Mouse (Mus musculus) neural tube, embryonic 15.5 days (tissue): ENCODE results near the gene Mapkapk2. TPM values are rescaled to one million over a fixed set of nuclear protein-coding genes. Genes with fewer than 3 reads are reported as not detected.

Source experiments
- ATAC-seq: fragments of 200-750 bp; cut with Nextera tagmentation; 2 replicates; pipeline ENCODE4 v1.8.0; 2017; ENCODE audit warnings: mild to moderate bottlenecking, moderate TSS enrichment, moderate library complexity; ENCODE audit not compliant: low FRiP score
- H3K27ac ChIP-seq: fragments of 300-500 bp; sonication (generic); replicated peaks from 2 replicates; pipeline ENCODE4 v1.5.1; 2015; ENCODE audit warnings: mild to moderate bottlenecking, inconsistent platforms
- H3K27me3 ChIP-seq: fragments of 300-500 bp; sonication (generic); replicated peaks from 2 replicates; pipeline ENCODE4 v1.6.1; 2015; ENCODE audit warnings: inconsistent platforms
- H3K36me3 ChIP-seq: fragments of 300-500 bp; sonication (generic); 2 replicates; pipeline ENCODE4 v1.6.1; 2015; ENCODE audit warnings: inconsistent platforms
- H3K4me1 ChIP-seq: fragments of 300-500 bp; sonication (generic); 2 replicates; pipeline ENCODE4 v1.6.1; 2015; ENCODE audit warnings: inconsistent platforms
- H3K4me2 ChIP-seq: fragments of 300-500 bp; sonication (generic); 2 replicates; pipeline ENCODE4 v1.6.1; 2015; ENCODE audit warnings: inconsistent platforms, mild to moderate bottlenecking, moderate library complexity
- H3K4me3 ChIP-seq: fragments of 300-500 bp; sonication (generic); replicated peaks from 2 replicates; pipeline ENCODE4 v1.5.1; 2015; ENCODE audit warnings: mild to moderate bottlenecking, inconsistent platforms
- H3K9ac ChIP-seq: fragments of 300-500 bp; sonication (generic); replicated peaks from 2 replicates; pipeline ENCODE4 v1.6.1; 2015; ENCODE audit warnings: mild to moderate bottlenecking, inconsistent platforms
- H3K9me3 ChIP-seq: fragments of 300-500 bp; sonication (generic); replicated peaks from 2 replicates; pipeline ENCODE4 v1.6.1; 2016; ENCODE audit warnings: inconsistent platforms
- WGBS: fragments of 180-500 bp; shearing (Covaris S2); methylation state at CpG from one replicate; pipeline ENCODE4 v1.1.7; 2015; ENCODE audit warnings: mixed read lengths; 5-methylcytosine and 5-hydroxymethylcytosine counted together
- polyA plus RNA-seq: library from polyadenylated mRNA; unstranded; fragments of >200 nt; fragmentation: Nextera tagmentation; extraction: Ambion mirVana; gene quantifications from 2 replicates; pipeline ENCODE4 v1.2.1, GENCODE M21; 2015

The Mapkapk2 gene
- polyA plus RNA-seq, 1 experiment from 2014 or later, result 15.0 TPM

DNA sequence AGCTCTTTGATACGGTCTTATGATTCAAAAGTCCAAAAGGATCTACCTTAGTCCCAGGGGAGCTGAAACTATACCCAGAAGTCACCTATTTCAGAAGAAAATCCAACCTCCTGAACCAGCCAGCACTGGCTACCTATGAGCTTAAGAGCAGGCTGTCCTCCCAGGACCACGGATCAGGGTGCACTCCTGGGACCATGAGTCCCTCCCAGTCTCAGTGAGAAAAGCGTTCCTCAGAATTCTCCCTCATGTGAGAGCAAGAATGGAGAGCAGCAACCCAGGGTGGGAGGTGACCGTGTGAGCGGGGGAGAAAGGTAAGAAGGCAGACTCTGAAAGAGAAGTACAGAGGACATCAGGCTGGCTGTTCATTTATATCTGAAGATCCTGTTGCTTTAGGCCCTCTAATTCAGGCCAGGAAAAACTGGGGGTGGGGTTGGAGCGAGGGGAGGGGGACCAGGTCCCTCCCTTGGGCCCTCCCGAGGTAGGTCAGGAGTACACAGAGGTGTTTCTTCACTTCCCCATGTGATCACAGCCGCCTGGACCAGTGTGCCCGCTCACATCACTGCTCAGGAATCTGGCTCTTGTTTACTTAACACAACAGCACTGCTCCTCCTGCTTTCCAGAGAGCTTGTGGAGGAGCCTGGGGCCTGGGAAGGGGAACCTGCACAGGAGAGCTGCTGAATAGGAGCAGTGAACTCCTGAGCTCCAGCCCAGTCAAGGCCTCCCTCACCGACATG is 10.1 kb upstream of the Mapkapk2 start:
- 0 out of 2 replicates have a peak, but pooled peaks cover 5% of the 10 kb centered on the region for H3K4me1 ChIP-seq
- no peak overlapping the region for H3K4me2 ChIP-seq
- H3K4me3 ChIP-seq, result no peak overlapping the region
- H3K27ac ChIP-seq, result no peak overlapping the region
- WGBS, result 75% methylated on average over 10 of the region's 10 CpGs
- ATAC-seq, result no peak
- H3K9me3 ChIP-seq, result no peaks in the 10 kb centered on the region
- H3K9ac ChIP-seq, result no peak overlapping the region
- H3K36me3 ChIP-seq, result no peaks in the 10 kb centered on the region
- no peaks in the 10 kb centered on the region for H3K27me3 ChIP-seq

DNA sequence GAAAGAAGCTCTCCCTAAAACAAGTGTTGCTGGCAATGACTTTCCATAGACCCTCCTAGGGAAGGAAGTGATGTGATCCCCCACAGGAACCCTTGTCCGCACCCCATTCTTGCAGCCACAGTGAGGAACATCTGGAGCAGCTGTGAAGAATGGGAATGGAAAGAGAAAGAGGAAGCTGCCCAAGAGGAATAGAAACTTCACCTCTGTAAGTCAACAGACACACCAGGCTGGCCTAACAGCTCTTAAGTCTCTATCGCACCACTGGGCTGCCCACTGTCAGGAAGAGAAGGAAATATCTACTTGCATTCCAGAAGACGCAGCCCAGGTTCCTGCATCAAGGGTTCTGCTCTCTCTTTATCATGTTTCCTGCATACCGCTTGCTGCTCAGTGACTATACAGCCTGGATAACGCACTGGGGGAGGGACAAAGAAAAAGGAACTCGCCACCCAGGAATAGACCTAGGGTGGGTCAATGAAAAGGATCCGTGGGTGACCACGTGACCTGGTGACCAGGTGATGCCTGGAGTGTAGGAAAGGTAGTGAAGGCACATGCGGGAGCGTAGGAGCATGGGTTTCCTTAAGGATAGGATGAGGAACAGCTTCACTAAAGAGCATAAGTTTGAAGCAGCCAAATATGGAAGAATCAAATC is 6.3 kb upstream of the Mapkapk2 start:
- no peak for ATAC-seq
- Histone ChIP-seq H3K27ac (no peak overlapping the region), H3K9me3 (no peaks in the 10 kb centered on the region), H3K4me1 (no peaks in the 10 kb centered on the region), H3K9ac (no peak overlapping the region), H3K4me2 (no peak overlapping the region), H3K27me3 (no peaks in the 10 kb centered on the region), H3K4me3 (no peak overlapping the region), H3K36me3 (no peaks in the 10 kb centered on the region)
- WGBS, result 83% methylated on average over 10 of the region's 10 CpGs

DNA sequence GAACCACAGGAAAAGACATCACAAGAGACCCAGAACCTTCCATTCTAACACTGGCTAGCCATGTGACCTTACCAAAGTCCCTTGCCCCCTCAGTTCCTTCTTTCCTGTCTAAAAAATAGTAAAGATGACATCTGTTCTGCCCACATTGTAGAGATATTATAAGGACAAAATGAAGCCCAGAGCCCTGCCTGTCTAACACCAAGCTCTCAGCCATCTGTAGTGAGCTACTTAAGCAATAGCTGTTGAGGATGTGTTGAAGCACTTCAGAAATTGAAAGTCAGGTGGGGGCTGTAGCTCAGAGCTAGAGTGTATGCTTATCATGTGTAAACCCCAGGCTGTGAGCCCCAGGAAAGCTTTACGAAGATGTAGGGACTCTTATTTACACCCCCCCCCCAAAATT is 3.2 kb upstream of the Mapkapk2 start:
- H3K27me3 ChIP-seq, result no peaks in the 10 kb centered on the region
- H3K27ac ChIP-seq, result no peak overlapping the region
- no peak overlapping the region for H3K9ac ChIP-seq
- H3K4me3 ChIP-seq, result no peak overlapping the region
- peaks cover 13% of the 10 kb centered on the region for H3K4me1 ChIP-seq
- ATAC-seq, result no peak
- WGBS, result 82% methylated on average over 1 of the region's 1 CpGs
- H3K36me3 ChIP-seq, result no peaks in the 10 kb centered on the region
- no peaks in the 10 kb centered on the region for H3K9me3 ChIP-seq
- H3K4me2 ChIP-seq, result no peak overlapping the region

DNA sequence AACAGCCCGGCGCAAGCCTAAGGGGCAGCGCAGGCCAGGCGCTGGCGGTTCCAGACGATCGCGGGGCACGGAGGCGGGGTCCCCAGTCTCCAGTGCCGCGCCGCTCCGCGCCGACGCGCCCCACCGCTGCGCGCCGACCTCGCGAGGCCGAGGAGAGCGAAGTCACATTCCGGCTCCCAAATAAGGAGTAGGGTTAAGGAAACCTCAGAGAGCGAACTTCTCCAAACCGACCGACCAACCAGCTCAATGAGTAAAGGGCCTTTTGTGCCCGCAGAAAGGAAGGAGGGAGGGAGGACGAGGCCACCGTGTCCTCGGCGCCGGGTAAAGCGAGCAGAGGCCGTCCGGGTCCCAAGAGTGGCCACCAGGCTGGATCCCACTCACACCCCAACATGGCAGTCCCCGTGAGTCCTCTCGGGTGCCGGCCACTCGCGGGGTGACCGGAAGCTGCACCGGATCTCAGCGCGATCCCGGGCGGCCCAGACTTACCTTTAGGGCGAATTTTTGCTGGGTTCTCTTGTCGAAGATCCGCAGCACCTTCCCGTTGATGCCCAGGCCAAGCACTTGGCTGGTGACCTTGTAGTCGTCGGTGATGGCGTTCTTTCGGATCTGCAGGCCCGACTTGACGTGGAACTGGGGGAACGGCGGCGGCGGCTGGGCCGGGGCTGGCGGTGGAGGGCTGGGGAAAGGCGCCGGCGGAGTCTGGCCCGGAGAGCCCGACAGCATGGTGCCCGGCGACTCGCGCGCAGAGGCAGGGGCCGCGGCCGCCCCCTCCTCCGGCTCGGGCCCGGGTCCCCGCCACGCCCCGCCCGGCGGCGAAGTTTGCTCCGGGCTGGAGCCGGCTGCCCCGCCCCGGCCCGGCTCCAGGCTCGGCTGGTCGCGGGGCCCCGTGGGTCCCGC is 575 bp downstream of the Mapkapk2 start:
- Histone ChIP-seq H3K4me1 (peaks cover 41% of the 10 kb centered on the region), H3K9me3 (no peaks in the 10 kb centered on the region), H3K4me3 (peak overlapping the region; percentile 94), H3K36me3 (no peaks in the 10 kb centered on the region), H3K9ac (peak overlapping the region; percentile 76), H3K27me3 (no peaks in the 10 kb centered on the region), H3K4me2 (peak overlapping the region; percentile 79), H3K27ac (peak overlapping the region; percentile 79)
- under 1% methylated on average over 87 of the region's 98 CpGs for whole genome bisulfite sequencing
- ATAC-seq, result peak; percentile 76

DNA sequence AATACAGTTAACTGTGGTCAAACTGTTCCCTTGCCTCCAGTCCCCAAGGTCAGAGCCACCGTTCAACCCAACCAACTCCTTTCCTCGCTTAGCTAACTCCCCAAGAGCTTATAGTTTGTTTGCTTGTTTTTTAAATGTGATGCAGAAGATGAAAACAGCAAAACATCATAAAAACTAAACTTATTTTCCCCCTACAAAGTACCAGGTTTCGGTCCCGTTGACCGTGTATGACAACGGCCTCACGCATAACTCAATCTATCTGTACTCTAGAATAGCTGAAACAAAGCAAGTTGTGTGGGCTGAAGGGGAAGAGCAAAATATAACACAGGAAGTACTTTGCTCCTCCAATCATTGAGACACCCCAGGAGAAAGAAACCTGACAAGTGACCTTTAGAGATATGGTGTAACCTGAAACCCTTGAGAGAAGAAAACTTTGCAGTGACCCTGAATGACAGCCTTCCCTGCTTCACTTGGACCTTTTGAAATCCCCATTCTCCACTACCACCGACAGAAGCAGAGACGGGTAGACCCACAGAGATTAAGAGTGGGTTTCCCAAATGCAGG is 1.4 kb downstream of the Mapkapk2 start:
- H3K9me3 ChIP-seq, result no peaks in the 10 kb centered on the region
- peaks cover 45% of the 10 kb centered on the region for H3K4me1 ChIP-seq
- 26% methylated on average over 9 of the region's 9 CpGs for WGBS
- no peak for ATAC-seq
- peak overlapping the region; percentile 79 for H3K4me2 ChIP-seq
- H3K27ac ChIP-seq, result peak overlapping the region; percentile 79
- no peaks in the 10 kb centered on the region for H3K36me3 ChIP-seq
- no peaks in the 10 kb centered on the region for H3K27me3 ChIP-seq
- peak overlapping the region; percentile 76 for H3K9ac ChIP-seq
- H3K4me3 ChIP-seq, result peak overlapping the region; percentile 94

DNA sequence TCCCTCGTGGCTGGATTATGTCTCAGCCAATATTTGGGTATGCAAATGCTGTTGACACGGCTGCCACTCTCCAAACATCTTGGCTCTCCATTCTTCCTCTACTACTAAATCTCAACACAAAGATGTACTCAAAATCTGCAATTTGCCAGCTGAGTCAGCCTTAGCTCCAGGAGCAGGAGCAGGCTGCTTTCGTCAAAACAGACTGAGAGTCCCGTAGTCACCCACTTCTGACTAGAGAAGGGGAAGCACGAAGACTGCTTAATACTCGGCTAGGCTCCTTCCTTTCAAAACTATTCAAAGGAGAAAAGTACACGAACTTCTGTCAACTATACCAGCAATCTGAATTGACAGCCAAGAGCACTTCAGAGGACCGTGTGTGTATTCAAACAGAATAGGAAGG is 2.1 kb downstream of the Mapkapk2 start:
- Histone ChIP-seq H3K4me3 (peak overlapping the region; percentile 94), H3K4me1 (peaks cover 52% of the 10 kb centered on the region), H3K27ac (no peak overlapping the region), H3K9me3 (no peaks in the 10 kb centered on the region), H3K9ac (no peak overlapping the region; the same call in 1 of the 2 replicates), H3K27me3 (no peaks in the 10 kb centered on the region), H3K4me2 (peak overlapping the region; percentile 79), H3K36me3 (no peaks in the 10 kb centered on the region)
- whole genome bisulfite sequencing, result 26% methylated on average over 8 of the region's 8 CpGs
- no peak for ATAC-seq

DNA sequence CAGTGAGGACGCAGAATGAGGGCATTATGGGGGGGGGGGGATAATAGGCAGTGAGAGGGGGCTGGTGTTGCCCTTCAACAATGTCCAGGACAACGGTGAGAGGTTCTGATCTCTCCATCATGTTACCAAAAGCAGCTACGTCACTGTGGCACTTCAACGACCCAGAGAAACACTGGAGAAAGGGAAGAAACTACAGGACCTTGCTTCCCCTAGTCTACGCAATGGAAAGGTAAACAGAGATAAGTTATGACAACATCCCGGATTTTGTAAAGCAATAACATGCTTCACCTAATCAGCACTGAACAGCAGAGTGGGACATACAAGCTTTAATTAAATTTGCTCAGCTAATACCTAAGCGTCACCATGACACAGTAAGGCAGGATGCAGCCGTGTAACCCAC is 3.7 kb downstream of the Mapkapk2 start:
- no peak overlapping the region for H3K27ac ChIP-seq
- no peak overlapping the region for H3K4me2 ChIP-seq
- WGBS, result 82% methylated on average over 8 of the region's 8 CpGs
- H3K9ac ChIP-seq, result no peak overlapping the region
- H3K4me1 ChIP-seq, result peaks cover 65% of the 10 kb centered on the region
- no peaks in the 10 kb centered on the region for H3K27me3 ChIP-seq
- H3K36me3 ChIP-seq, result no peaks in the 10 kb centered on the region
- H3K9me3 ChIP-seq, result no peaks in the 10 kb centered on the region
- ATAC-seq, result no peak
- no peak overlapping the region for H3K4me3 ChIP-seq

DNA sequence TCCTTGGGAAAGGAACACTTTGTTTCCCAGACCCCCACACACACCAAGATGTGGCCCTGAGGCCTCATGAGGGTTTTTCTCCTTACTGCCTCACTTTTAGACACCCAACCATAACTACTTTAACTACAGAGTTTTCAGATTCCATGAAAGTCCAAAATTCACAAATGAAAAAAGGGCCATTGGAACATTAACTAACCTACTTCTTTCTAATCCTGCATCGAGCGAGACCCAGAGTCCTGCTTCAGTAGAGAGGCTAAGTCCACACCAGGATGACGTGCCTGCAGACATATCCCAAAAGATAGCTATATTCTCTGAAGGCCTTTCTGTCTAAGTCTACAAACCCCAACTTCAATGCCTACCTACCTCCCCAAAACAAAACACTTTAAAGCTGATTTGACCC is 4.8 kb downstream of the Mapkapk2 start:
- Histone ChIP-seq H3K4me1 (peaks cover 72% of the 10 kb centered on the region), H3K9ac (no peak overlapping the region), H3K4me2 (no peak overlapping the region), H3K27me3 (no peaks in the 10 kb centered on the region), H3K36me3 (no peaks in the 10 kb centered on the region), H3K27ac (no peak overlapping the region), H3K9me3 (no peaks in the 10 kb centered on the region), H3K4me3 (no peak overlapping the region)
- WGBS, result 91% methylated on average over 3 of the region's 3 CpGs
- no peak for ATAC-seq

DNA sequence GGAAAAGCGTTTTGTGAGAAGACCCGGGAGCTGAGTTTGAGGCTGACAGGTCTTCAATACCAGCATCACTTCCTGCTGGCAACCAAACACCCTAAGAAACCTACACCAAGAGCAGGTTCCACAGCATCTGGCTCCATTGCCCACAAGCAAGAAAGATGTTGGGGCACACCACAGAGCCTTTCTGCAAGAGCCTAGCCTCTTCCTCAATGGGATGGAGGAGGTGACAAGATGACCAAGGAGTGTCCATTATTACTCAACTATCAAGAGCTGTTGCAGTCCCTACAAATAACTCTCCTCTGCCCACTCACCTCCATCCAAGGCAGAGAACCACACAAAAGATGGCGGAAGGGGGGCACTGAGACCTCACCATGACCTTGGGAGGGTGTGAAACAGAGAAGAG is 5.5 kb downstream of the Mapkapk2 start:
- H3K9ac ChIP-seq, result no peak overlapping the region
- H3K4me2 ChIP-seq, result no peak overlapping the region
- H3K9me3 ChIP-seq, result no peaks in the 10 kb centered on the region
- peaks cover 75% of the 10 kb centered on the region for H3K4me1 ChIP-seq
- no peak for ATAC-seq
- H3K4me3 ChIP-seq, result no peak overlapping the region
- no peaks in the 10 kb centered on the region for H3K27me3 ChIP-seq
- WGBS, result 87% methylated on average over 3 of the region's 3 CpGs
- H3K36me3 ChIP-seq, result no peaks in the 10 kb centered on the region
- no peak overlapping the region for H3K27ac ChIP-seq

DNA sequence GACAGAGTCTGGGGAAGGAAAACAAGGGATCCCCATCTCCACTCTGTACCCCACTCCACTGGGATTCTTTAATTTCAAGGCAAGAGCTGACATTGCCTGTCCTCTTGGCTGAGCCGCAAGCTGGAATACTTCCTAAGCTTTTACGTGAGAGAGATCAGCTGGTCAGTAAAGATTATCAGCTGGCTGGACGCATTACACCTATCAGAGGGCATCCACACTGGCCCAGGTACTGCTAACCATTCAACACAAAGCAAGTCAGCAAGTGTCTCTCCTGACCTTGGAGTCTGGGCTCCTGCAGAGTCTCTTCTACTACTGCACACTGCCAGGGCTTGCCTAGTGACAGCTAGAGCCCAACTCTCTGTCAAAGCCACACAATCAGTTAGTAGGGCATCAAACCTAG is 6.1 kb downstream of the Mapkapk2 start:
- H3K4me3 ChIP-seq, result no peak overlapping the region
- no peak overlapping the region for H3K27ac ChIP-seq
- WGBS, result 93% methylated on average over 3 of the region's 3 CpGs
- no peaks in the 10 kb centered on the region for H3K27me3 ChIP-seq
- no peak for ATAC-seq
- no peak overlapping the region for H3K9ac ChIP-seq
- no peaks in the 10 kb centered on the region for H3K36me3 ChIP-seq
- H3K4me2 ChIP-seq, result no peak overlapping the region
- H3K9me3 ChIP-seq, result no peaks in the 10 kb centered on the region
- H3K4me1 ChIP-seq, result peaks cover 79% of the 10 kb centered on the region

DNA sequence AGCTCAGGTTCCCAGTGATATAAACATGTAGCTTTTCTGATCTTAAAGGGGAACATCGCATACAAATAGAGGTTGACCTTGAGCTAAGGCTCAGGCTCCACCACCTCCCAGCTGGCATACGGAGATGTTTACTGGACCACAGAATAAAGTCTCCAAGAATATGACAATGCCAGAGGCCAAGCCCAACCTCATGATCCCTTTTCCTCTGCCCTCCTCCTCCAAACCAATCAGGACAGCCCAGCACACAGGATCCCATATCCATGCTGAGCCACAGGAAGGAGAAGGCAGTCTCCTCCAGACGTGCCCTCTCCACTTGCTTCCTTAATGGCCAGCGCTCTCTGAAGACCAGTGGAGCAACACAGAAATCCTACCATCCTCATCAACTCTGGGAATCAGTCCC is 6.7 kb downstream of the Mapkapk2 start:
- Histone ChIP-seq H3K4me3 (no peak overlapping the region), H3K4me2 (no peak overlapping the region), H3K36me3 (no peaks in the 10 kb centered on the region), H3K27ac (no peak overlapping the region), H3K9ac (no peak overlapping the region), H3K4me1 (peaks cover 79% of the 10 kb centered on the region), H3K27me3 (no peaks in the 10 kb centered on the region), H3K9me3 (no peaks in the 10 kb centered on the region)
- ATAC-seq, result no peak
- 81% methylated on average over 4 of the region's 4 CpGs for WGBS
